In the genomic region with DNA sequence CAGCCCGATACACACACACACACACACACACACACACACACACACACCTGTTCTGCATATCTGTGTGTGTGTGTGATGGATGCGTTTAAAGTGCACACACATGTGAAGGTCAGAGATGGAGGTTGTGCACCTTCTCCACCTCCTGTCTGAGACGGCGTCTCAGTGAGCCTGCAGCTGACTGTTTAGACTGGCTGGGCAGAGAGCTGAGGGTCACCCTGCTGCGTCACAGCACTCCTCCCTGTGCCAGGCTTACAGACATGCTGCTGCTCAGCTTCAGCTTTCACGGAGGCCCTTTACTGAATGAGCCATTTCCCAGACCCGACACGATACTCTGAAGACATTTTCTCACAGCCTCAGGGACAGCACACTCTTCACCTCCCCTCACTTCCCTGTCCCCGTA, we compare ENCODE assay signal across 11 mouse cellular contexts.
"Had no signal": no experiment of that assay in that cellular context is flagged by ENCODE, and none has a peak within 500 bp of the region (broad histone marks: within the 10 kb centered on the region; RNA-seq: fewer than 3 reads in every experiment).

No protein-coding gene starts in this region.

- ATAC-seq: midbrain, embryonic 15.5 days had no signal

- H3K4me1 ChIP-seq: limb, embryonic 12.5 days; midbrain, embryonic 15.5 days; neural tube, embryonic 13.5 days had no signal

- H3K4me3 ChIP-seq: layer of hippocampus, adult 2 months; limb, embryonic 12.5 days; midbrain, embryonic 15.5 days; neural tube, embryonic 13.5 days had no signal

- H3K27ac ChIP-seq: layer of hippocampus, adult 2 months; limb, embryonic 12.5 days; midbrain, embryonic 15.5 days; neural tube, embryonic 13.5 days had no signal

- H3K9me3 ChIP-seq: limb, embryonic 12.5 days; midbrain, embryonic 15.5 days; neural tube, embryonic 13.5 days had no signal

- H3K9ac ChIP-seq: limb, embryonic 12.5 days; midbrain, embryonic 15.5 days; neural tube, embryonic 13.5 days had no signal

- H3K4me2 ChIP-seq: limb, embryonic 12.5 days; midbrain, embryonic 11.5 days; midbrain, embryonic 15.5 days; neural tube, embryonic 13.5 days had no signal

- H3K27me3 ChIP-seq: limb, embryonic 12.5 days; midbrain, embryonic 15.5 days; neural tube, embryonic 13.5 days had no signal

- DNase-seq: kidney, postnatal 10 days; kidney, postnatal 4 days; lung, postnatal 36 days; right cerebral cortex, adult 18-20 months; right cerebral cortex, postnatal 25 days; thymus, postnatal 36 days had no signal
